Mouse (Mus musculus): ENCODE data around the gene Selenoo. TPM values are rescaled to one million over a fixed set of nuclear protein-coding genes. Genes with fewer than 3 reads are reported as not detected.

The Selenoo gene
- 10 to 100 TPM; 16.0 to 16.2 TPM for total RNA-seq (2023)

GRCm38 (mm10) chr15:89088607-89089247 is at the start of gene Selenoo:
TSS of gene Selenoo (plus strand) at chr15:89089084.

DNA sequence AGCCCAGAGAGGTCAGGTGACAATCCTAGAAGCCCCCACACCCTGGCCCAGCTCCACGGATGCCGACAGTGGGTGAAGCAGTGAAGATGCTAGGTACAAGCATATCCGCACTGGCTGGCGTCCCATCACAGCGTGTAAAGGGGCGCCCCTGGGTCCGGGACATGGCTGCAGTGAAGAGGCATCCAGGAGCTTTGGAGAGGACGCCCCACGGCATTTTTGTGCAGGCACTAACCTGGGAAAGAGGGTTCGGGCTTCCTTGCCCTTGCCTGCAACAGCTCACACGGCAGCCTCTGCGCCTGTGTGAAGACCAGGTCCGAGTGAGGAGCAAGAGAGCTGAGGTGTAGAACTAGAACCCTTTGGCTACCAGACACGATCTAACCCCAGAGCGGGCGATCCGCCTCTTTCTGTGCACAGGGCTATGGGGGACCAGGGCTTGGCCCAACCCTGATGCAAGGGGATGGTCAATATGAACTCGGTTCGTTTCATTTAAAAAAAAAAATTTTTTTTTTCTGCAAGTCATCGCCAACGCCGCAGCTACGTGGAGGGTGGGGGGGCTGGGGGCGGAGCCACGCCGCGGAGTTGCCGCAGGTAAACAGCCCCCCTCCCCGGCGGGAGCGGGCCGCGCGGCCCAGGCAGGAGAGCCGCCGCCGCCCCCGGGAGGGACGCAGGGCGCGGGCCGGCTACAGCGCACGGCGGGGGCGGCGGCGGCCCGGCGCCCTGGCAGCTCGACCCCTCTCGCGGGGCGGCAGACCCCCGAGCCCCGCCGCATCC is 29.5 kb upstream of the Selenoo start, which contains the start of gene Panx2:
Panx2 (plus strand) TSS at position 574 of the 771 bp plus-strand sequence.

DNA sequence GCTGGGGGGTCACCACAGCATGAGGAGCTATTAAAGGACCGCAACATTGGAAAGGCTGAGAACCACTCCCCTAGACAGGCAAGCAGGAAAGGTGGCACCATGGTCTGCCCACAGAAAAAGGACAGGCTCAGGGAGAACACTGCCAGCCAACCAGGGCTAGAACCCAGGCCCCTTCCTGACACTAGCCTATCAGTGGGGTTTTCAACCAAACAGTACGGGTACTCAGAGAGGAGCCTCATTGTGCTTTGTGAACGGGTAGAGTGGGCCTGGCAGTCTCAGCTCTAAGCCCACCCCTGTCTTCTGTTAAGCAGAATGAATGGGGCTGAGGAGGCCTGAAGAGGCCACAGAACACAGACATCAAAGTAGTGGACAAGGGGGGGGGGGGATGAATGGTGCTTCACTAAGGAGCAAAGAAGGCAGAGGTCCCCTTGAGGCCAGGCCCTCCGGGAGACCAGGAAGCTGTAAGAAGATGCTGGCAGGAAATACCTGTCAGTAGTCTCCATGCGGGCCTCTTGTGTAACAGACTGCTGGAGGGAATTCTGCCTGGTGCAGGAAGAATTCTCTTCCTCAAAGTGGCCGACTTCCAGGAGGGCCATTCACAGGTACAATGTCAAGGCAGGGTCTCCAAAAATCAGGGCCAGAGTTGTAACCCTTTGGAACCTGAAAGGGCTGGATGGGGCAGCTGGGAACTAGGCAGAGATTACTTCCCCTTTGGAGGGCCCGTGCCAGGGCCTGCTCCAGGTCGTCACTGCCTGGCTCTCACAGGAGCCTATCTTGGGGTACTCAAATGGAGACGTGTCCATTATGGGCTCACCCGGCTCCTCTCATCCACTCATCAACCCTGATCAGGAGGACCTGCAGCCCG is 14.0 kb upstream of the Selenoo start, which contains the start of gene Trabd:
Trabd (plus strand) TSS at position 512 of the 865 bp plus-strand sequence.

DNA sequence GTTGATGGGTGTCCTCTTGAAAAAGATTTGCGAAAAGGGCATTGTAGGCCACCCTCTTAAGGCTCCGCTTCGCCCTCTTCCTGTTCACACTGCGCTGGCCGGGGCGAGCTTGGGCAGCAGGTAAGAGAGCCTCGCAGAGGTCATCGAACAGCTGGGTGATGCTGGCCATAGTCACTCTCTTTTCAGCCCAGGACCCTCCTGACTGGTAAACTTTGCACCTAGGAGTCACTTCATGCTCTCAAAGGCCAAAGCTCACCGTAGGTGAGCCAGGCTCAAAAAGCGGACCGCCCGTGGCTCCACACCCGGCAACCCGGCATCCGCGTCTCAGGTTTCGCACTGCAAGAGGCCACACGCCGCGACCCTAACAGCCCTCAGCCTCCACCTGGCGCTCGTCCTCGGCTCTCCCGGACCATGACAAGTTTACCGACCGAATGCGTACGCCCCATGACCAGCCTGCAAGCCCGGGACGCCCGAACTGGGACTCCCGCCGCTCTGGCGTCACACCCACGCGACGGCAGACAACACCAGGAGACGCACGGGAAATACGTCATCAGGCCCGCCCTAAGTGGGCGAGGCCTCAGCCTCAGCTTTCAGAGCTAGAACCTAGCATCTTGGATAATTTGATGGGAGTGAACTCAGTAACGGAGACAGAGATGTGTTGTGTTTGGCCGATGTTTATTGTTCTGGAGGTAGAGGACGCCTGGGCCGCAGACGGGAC is 33.9 kb downstream of the Selenoo start, which contains the start of gene Tubgcp6:
Tubgcp6 (minus strand) TSS at position 464 of the 718 bp plus-strand sequence.

DNA sequence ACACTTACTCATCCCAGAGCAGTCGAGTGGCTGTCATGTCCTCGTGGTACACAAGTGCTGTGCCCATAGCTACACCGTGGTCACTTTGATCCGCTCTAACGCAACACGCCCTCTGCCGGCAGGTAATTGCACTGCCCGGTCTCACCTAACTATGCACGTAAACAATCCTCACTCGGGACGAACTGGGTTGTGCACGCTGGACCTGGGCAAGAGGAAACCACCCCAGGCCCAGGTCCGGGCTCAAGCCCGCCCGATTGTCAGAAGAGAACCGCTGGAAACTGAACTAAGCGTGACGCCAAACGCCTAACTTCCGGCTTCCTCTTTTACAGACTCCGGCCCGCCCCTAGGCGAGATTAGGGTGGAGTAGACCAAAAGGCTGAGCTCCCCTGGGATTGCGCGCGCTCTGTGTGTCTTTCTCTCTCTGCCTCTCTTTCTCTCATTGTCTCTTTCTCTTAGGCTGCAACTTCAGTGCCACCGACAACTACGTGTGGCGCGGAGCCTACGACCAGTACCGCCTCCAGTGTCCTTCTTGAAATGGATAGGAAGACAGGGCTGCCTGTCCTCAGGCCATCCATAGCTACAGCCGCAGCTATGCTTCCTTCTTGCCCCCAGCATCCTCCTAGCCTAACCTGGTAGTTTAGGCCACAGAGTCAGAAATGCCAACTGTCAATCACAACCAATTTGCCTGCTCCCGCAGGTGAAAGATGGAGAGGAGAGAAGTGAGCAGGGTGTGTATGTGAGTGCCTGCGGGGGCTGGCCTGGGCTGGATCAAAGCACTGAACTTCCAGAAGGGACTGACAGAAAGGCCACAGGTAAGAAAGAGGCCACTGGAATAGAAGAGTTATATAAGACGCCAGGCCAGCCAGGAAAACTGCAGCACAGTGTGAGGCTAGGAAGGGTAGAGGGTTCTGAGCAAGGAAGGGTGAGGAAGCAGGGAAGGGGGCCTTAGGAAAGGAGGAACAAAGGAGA is 39.8 kb downstream of the Selenoo start, which contains the start of gene Hdac10:
Hdac10 (minus strand) TSS at position 319 of the 969 bp plus-strand sequence.

GRCm38 (mm10) chr15:89140659-89141252 is 51.9 kb downstream of the Selenoo start, which contains the start of gene Mapk12:
TSS of gene Mapk12 (minus strand) at chr15:89140703.

GRCm38 (mm10) chr15:89149271-89150040 is 60.6 kb downstream of the Selenoo start, which contains the start of gene Mapk11:
TSS of gene Mapk11 (minus strand) at chr15:89149628.

Other genes with a start within 250 kb of the Selenoo start
- gene Pim3, start 226.9 kb upstream of the Selenoo start, total RNA-seq (2023): 100 to 1,000 TPM; 159 to 173 TPM
- gene Ttll8, start 134.7 kb upstream of the Selenoo start, total RNA-seq (2023): not detected
- not detected for gene Mlc1, start 110.1 kb upstream of the Selenoo start, total RNA-seq (2023)
- gene Mov10l1, start 106.2 kb upstream of the Selenoo start, total RNA-seq (2023): not detected
- gene Panx2, start 29.4 kb upstream of the Selenoo start, total RNA-seq (2023): not detected
- 10 to 100 TPM; 34.8 to 43.4 TPM for gene Trabd, start 14.0 kb upstream of the Selenoo start, total RNA-seq (2023)
- 10 to 100 TPM; 18.8 to 24.5 TPM for gene Tubgcp6, start 34.0 kb downstream of the Selenoo start, total RNA-seq (2023)
- gene Hdac10, start 39.6 kb downstream of the Selenoo start, total RNA-seq (2023): 10 to 100 TPM; 22.4 to 24.6 TPM
- gene Mapk12, start 51.6 kb downstream of the Selenoo start, total RNA-seq (2023): not detected
- gene Mapk11, start 60.5 kb downstream of the Selenoo start, total RNA-seq (2023): 1 to 10 TPM; 1.5 to 2.0 TPM
- 100 to 1,000 TPM; 441 to 443 TPM for gene Plxnb2, start 91.7 kb downstream of the Selenoo start, total RNA-seq (2023)
- gene Dennd6b, start 107.4 kb downstream of the Selenoo start, total RNA-seq (2023): 1 to 10 TPM; 5.4 to 6.0 TPM
- gene Ppp6r2, start 122.5 kb downstream of the Selenoo start, total RNA-seq (2023): 10 to 100 TPM; 35.3 to 39.7 TPM
- gene Sbf1, start 226.2 kb downstream of the Selenoo start, total RNA-seq (2023): 100 to 1,000 TPM; 167 to 189 TPM
- gene Adm2, start 233.6 kb downstream of the Selenoo start, total RNA-seq (2023): not detected
- gene Miox, start 245.3 kb downstream of the Selenoo start, total RNA-seq (2023): not detected